Mouse (Mus musculus) testis, postnatal 14 days (tissue): ENCODE results near the gene Trim2.

Experiments
- DNase-seq: peaks from one replicate; pipeline ENCODE4 v3.0.0; 2021; ENCODE audit warnings: low spot score

Trim2 gene

GRCm38 (mm10) chr3:84135933-84136332 lies 170.7 kb downstream of the Trim2 start:
- no peak for DNase-seq

GRCm38 (mm10) chr3:84135387-84135786 lies 171.3 kb downstream of the Trim2 start:
- no peak for DNase-seq

DNA sequence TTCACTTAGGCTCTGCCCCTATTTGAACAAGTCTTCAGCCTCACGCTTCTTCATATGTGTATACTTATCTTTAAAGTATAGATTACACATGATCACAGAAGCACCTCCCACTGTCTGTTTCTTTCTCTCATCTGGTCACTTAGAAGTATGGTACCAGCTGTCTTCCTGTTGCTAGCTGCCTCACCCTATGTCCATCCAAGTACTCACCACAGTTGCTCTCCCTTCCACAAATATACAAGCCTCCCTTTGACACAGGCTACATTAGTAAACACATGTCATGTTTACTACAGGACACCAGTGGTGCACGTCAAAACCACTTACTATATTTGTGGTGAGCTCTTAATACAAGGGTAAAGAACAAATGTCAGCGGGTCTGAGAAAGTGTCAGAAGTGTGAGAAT lies 175.3 kb downstream of the Trim2 start:
- no peak for DNase-seq

DNA sequence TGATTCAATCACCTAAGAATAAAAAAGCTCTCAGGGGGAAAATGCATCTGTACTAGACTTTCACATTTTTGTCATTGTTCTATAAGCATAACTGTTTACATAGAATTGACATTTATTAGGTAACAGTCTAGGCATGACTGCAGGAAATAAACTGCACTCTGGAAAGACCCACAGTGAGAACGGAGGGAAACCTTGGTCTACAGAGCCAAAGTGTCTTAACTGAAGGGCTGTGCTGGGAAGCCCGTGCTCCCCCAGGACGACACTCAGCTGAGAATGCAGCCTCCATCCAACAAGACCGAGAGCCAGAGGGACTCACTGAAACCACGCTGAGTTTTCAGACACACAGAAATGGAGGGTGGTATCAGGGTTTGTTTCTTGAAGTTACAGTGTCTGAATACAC lies 175.9 kb downstream of the Trim2 start:
- no peak for DNase-seq

- no peak for DNase-seq
These were observed 177.5 kb downstream of the Trim2 start for GRCm38 (mm10) chr3:84128871-84129870.

GRCm38 (mm10) chr3:84127431-84127830 lies 179.2 kb downstream of the Trim2 start:
- no peak for DNase-seq

GRCm38 (mm10) chr3:84126721-84127120 lies 180.0 kb downstream of the Trim2 start:
- no peak for DNase-seq

GRCm38 (mm10) chr3:84125704-84126289 lies 180.9 kb downstream of the Trim2 start:
- no peak for DNase-seq

DNA sequence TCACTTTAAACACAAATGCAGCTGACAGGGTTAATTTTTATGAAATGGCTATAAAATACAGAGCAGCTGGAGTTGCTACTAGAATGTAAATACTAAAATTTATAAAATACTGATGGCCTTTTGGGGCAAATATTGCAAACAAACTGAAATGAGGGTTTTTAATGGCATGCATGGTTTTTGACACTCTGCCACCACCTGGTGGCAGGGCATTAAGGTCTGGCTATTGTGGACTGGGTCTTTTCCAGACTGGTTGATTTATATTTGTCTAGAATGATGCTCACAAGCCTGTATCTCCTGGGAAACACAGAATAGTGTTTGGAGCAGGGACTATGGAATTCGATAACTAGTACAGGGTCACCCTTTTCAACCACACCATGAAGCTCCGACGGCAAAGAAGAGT lies 183.2 kb downstream of the Trim2 start:
- DNase-seq = no peak

DNA sequence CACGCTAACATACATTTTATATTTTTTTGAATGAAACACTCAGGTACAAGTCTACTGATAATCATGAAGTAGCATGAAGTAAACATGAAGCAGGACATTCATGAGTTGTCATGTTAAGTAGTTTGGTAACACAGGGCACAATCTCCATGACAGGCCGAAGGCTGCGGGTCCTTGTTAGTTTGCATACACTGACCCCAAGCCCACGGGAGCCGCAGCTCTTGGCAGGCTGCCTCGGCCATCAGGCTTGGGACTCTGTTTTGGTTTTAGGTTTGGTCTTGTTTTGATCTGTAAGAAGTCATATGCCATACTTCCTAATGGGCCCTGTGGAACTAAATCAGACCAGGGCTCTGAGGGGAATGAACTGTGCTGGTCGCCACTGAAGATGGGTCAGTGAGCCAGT lies 188.0 kb downstream of the Trim2 start:
- no peak for DNase-seq

GRCm38 (mm10) chr3:84118178-84118577 lies 188.5 kb downstream of the Trim2 start:
- no peak for DNase-seq
